In genomic region chr2:167347361-167347760, GRCm38 (mm10) we compare ENCODE assay signal across 7 mouse cellular contexts. TPM values are rescaled to one million over a fixed set of nuclear protein-coding genes. Genes with fewer than 3 reads are reported as not detected.
A peak's percentile ranks its signal among the peaks of the same experiment; 100 is the strongest.
DNase-seq lines count a peak whose midpoint lies in the region; ATAC-seq and TF ChIP-seq lines count a peak whose summit lies in the region.

No protein-coding gene starts in this region.

- TF ChIP-seq POLR2A in lung, adult 2 months (IDR thresholded peaks at IDR 0.05; ENCODE audit: borderline replicate concordance, extremely low read depth, low read depth, low read length), result no peak
- TF ChIP-seq POLR2A in limb, embryonic 14.5 days (IDR thresholded peaks at IDR 0.05; ENCODE audit: borderline replicate concordance, extremely low read depth, insufficient read depth, insufficient read length), result no peak

- peaks cover 39% of the 10 kb centered on the region for H3K4me1 ChIP-seq in lung, embryonic 15.5 days
- H3K4me1 ChIP-seq in lung, adult 2 months (ENCODE audit: control insufficient read depth, insufficient read depth, low read length), result peaks cover 12% of the 10 kb centered on the region
- H3K4me1 ChIP-seq in forebrain, embryonic 12.5 days, result peaks cover 33% of the 10 kb centered on the region
- 0 out of 2 replicates have a peak, but pooled peaks cover 7% of the 10 kb centered on the region for H3K4me1 ChIP-seq in limb, embryonic 14.5 days (ENCODE audit: control insufficient read depth, insufficient read depth, low read length)
- peaks cover 10% of the 10 kb centered on the region; the same call in 1 of the 2 replicates for H3K4me1 ChIP-seq in stomach, embryonic 14.5 days (ENCODE audit: control insufficient read depth, insufficient read depth, low read length)

- TF ChIP-seq CTCF in lung, adult 2 months (IDR thresholded peaks at IDR 0.05; ENCODE audit: insufficient read depth, low read length), result no peak

- H3K4me3 ChIP-seq in lung, embryonic 15.5 days, result peak overlapping the region; percentile 82; the same call in 1 of the 2 replicates
- H3K4me3 ChIP-seq in lung, adult 2 months (replicated peaks; ENCODE audit: extremely low read depth, low read depth, low read length), result no peak overlapping the region
- peak overlapping the region; percentile 62; the same call in 1 of the 2 replicates for H3K4me3 ChIP-seq in forebrain, embryonic 12.5 days (replicated peaks)
- peak overlapping the region; percentile 82; the same call in 1 of the 2 replicates for H3K4me3 ChIP-seq in limb, embryonic 14.5 days (replicated peaks; ENCODE audit: low read length)
- H3K4me3 ChIP-seq in stomach, embryonic 14.5 days (ENCODE audit: low read depth, low read length), result no peak overlapping the region

- WGBS in lung, embryonic 15.5 days, result 73% methylated on average over 4 of the region's 4 CpGs
- 68% methylated on average over 4 of the region's 4 CpGs for WGBS in lung, adult 2 months
- 67% methylated on average over 4 of the region's 4 CpGs for WGBS in forebrain, embryonic 12.5 days
- WGBS in limb, embryonic 14.5 days, result 85% methylated on average over 4 of the region's 4 CpGs
- WGBS in stomach, embryonic 14.5 days, result 65% methylated on average over 4 of the region's 4 CpGs

- 0 out of 2 replicates have a peak, but pooled peaks cover 4% of the 10 kb centered on the region for H3K36me3 ChIP-seq in lung, embryonic 15.5 days
- no peaks in the 10 kb centered on the region for H3K36me3 ChIP-seq in forebrain, embryonic 12.5 days (replicated peaks)
- H3K36me3 ChIP-seq in limb, embryonic 14.5 days (ENCODE audit: control insufficient read depth, insufficient read depth, low read length), result no peaks in the 10 kb centered on the region
- H3K36me3 ChIP-seq in stomach, embryonic 14.5 days (ENCODE audit: control insufficient read depth, insufficient read depth, low read length), result no peaks in the 10 kb centered on the region

- ATAC-seq in lung, embryonic 15.5 days (ENCODE audit: borderline replicate concordance, extremely low read depth, low FRiP score, low TSS enrichment), result no peak
- ATAC-seq in forebrain, embryonic 12.5 days (ENCODE audit: low FRiP score), result no peak
- ATAC-seq in limb, embryonic 14.5 days (ENCODE audit: low FRiP score, low read depth), result no peak
- no peak for ATAC-seq in stomach, embryonic 14.5 days (ENCODE audit: insufficient number of reproducible peaks, insufficient read depth, low FRiP score, low read depth)

- no peak overlapping the region for H3K27ac ChIP-seq in lung, embryonic 15.5 days
- H3K27ac ChIP-seq in forebrain, embryonic 12.5 days, result no peak overlapping the region
- no peak overlapping the region for H3K27ac ChIP-seq in limb, embryonic 14.5 days (replicated peaks; ENCODE audit: low read depth, low read length)
- no peak overlapping the region for H3K27ac ChIP-seq in stomach, embryonic 14.5 days (ENCODE audit: low read length)

- no peak overlapping the region for H3K9ac ChIP-seq in lung, embryonic 15.5 days
- no peak overlapping the region for H3K9ac ChIP-seq in forebrain, embryonic 12.5 days
- H3K9ac ChIP-seq in limb, embryonic 14.5 days (ENCODE audit: low read depth, low read length, severe bottlenecking), result no peak overlapping the region
- no peak overlapping the region for H3K9ac ChIP-seq in stomach, embryonic 14.5 days (replicated peaks; ENCODE audit: low read depth, low read length)

- DNase-seq in lung, adult 2 months, result no peak
- no peak for DNase-seq in limb, embryonic 14.5 days (ENCODE audit: low spot score)
- no peak for DNase-seq in layer of hippocampus, adult 11-12 months (ENCODE audit: low spot score)
- no peak for DNase-seq in urinary bladder, adult 2 months (ENCODE audit: low spot score)

- H3K4me2 ChIP-seq in lung, embryonic 15.5 days, result peak overlapping the region; percentile 93; the same call in 1 of the 2 replicates
- H3K4me2 ChIP-seq in forebrain, embryonic 12.5 days, result peak overlapping the region; percentile 80
- H3K4me2 ChIP-seq in limb, embryonic 14.5 days (replicated peaks; ENCODE audit: low read depth, low read length, severe bottlenecking), result 0 out of 2 replicates have a peak overlapping the region, but pooled peaks have one; percentile 83
- peak overlapping the region; percentile 95 for H3K4me2 ChIP-seq in stomach, embryonic 14.5 days (replicated peaks; ENCODE audit: low read depth, low read length)

- no peaks in the 10 kb centered on the region for H3K27me3 ChIP-seq in lung, embryonic 15.5 days
- peaks cover 15% of the 10 kb centered on the region for H3K27me3 ChIP-seq in forebrain, embryonic 12.5 days
- no peaks in the 10 kb centered on the region for H3K27me3 ChIP-seq in limb, embryonic 14.5 days (ENCODE audit: control insufficient read depth, insufficient read depth, low read length)
- H3K27me3 ChIP-seq in stomach, embryonic 14.5 days (ENCODE audit: control insufficient read depth, insufficient read depth, low read length), result no peaks in the 10 kb centered on the region

- no peaks in the 10 kb centered on the region for H3K9me3 ChIP-seq in lung, embryonic 15.5 days
- H3K9me3 ChIP-seq in forebrain, embryonic 12.5 days, result no peaks in the 10 kb centered on the region
- no peaks in the 10 kb centered on the region for H3K9me3 ChIP-seq in limb, embryonic 14.5 days (ENCODE audit: control insufficient read depth, low read length)
- H3K9me3 ChIP-seq in stomach, embryonic 14.5 days (ENCODE audit: control insufficient read depth, low read depth, low read length), result no peaks in the 10 kb centered on the region

RNA-seq across cellular contexts. Expression of gene B4galt5, which starts 1.6 kb away (rescaled TPM):
- polyA plus RNA-seq in lung, embryonic 15.5 days (2015; fragmentation: Nextera tagmentation; extraction: Ambion mirVana), result 13.6 and 15.8 TPM in 2 replicates
- 17.7 and 20.5 TPM in 2 replicates for polyA plus RNA-seq in lung, adult 2 months (2012; rRNA removed)
- 7.6 and 13.4 TPM in 2 replicates for polyA plus RNA-seq in forebrain, embryonic 12.5 days (2016; fragmentation: Nextera tagmentation; extraction: Ambion mirVana)
- 21.8 and 23.6 TPM in 2 replicates for polyA plus RNA-seq in limb, embryonic 14.5 days (2012; rRNA removed)
- 23.2 and 24.5 TPM in 2 replicates for polyA plus RNA-seq in limb, embryonic 14.5 days (2014; fragmentation: Nextera tagmentation; extraction: Ambion mirVana)
- 10.1 and 16.0 TPM in 2 replicates for polyA plus RNA-seq in stomach, embryonic 14.5 days (2014; fragmentation: Nextera tagmentation; extraction: Ambion mirVana)
- polyA plus RNA-seq in urinary bladder, adult 2 months (2012; rRNA removed), result 12.6 and 28.4 TPM in 2 replicates

Comparison
In these comparisons a context has a peak if more than half of its experiments do, and no peak if none do; other contexts are left out.
1. H3K4me3 ChIP-seq: peak in lung, embryonic 15.5 days (single experiment), forebrain, embryonic 12.5 days (single experiment) and limb, embryonic 14.5 days (single experiment); none in lung, adult 2 months (single experiment) and stomach, embryonic 14.5 days (single experiment).
2. Peak in every context shown above with its lines, with median percentiles within 50 percentile points of each other: H3K4me2 ChIP-seq.